Mouse (Mus musculus) left cerebral cortex, postnatal 36 days (tissue): ENCODE results near the gene Bcas2. TPM values are rescaled to one million over a fixed set of nuclear protein-coding genes. Genes with fewer than 3 reads are reported as not detected.
"Not testable (repeated sequence)": the region's sequence is repeated elsewhere in the genome, so short reads cannot be mapped to it uniquely, and the experiment has no call there.

Source experiments
- DNase-seq, 2 experiments: peaks; one replicate each; pipeline ENCODE4 v3.0.0; 2021 to 2022; ENCODE audit warnings: low spot score in 2 of 2, mixed read lengths in 1 of 2
- intact Hi-C: fragments of 180-260 bp; cut with DNase I; formaldehyde crosslinking; loops from one replicate; pipeline ENCODE4 v1.15.1; 2025
- total RNA-seq, 2 experiments: library from RNA; stranded (reverse); gene quantifications; 2 replicates each; pipeline ENCODE4 v1.2.3; 2021

The Bcas2 gene
- 10 to 100 TPM; 67.6 to 79.7 TPM for total RNA-seq

DNA sequence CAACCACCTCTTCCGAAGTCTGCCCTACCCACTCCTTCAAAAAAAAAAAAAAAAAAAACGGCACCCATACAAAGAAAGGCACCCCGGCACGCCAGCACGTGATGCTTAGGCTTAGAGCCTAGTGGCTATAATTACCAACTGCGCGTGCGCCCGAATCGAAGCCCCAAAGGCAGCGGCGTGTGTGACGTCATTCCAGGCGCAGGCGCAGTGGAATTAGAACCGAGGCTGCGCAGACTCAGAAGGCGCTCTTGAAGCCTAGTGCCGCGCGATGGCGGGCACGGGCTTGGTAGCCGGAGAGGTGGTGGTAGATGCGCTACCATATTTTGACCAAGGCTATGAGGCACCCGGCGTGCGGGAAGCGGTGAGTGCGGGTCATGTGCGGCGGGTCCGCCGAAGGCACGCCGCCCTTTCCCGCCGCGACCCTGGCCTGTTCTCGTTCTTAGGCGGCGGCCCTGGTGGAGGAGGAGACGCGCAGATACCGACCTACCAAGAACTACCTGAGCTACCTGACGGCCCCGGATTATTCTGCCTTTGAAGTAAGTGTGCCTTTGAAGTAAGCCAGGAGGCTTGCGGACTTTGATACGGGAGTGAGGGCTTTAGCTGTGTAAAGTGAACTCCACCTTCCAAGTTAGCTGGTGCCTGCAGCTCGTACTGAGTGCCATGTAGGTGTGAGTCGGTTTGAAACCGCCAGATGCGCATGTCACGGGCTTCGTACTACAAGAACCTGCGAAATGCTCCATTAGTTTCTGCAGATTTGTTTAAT is at the start of gene Bcas2:
Gene Bcas2 (plus strand): TSS at position 151 of the 763 bp plus-strand sequence.
- peak; percentile 98 to 99 for DNase-seq
- intact Hi-C loops = loop anchor here (2.0 to 10.0 kb wide), 2 partner anchors 103 to 113 kb away; partner anchors contain the start of genes Nras and Trim33

DNA sequence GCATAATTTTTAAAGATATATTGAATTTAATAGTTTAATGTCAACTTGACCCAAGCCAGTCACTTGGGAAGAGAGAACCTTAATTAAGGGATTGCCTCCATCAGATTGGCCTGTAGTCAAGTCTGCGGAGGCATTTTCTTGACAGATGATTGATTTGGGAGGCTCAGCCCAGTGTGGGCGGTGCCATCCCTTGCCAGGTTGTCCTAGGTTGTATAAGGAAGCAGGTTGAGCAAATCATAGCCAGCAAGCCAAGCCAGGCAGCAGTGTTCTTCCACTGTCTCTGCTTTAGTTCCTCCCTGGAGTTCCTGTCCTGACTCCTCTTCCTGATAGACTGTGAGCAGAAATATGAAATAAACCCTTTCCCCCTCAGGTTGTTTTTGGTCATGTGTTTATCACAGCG is 47.8 kb upstream of the Bcas2 start:
- no peak for DNase-seq
- intact Hi-C loops = no loop called here

DNA sequence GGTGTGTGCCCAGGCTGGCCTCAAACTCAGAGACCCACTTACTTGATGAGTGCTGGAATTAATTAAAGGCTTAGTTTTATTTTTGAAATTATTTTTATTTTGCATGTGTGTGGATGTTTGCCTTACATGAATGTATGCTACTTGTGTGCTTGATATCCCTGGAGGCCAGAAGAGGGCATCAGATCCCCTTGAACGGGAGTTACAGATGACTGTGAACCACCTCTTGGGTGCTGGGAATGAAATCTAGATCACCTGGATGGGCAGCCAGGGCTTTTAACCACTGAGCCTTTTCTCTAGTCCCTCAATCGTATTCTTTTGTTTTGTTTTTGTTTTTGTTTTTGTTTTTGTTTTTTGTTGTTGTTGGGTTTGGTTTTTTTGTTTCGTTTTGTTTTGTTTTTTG is 45.3 kb upstream of the Bcas2 start:
- DNase-seq = no peak

DNA sequence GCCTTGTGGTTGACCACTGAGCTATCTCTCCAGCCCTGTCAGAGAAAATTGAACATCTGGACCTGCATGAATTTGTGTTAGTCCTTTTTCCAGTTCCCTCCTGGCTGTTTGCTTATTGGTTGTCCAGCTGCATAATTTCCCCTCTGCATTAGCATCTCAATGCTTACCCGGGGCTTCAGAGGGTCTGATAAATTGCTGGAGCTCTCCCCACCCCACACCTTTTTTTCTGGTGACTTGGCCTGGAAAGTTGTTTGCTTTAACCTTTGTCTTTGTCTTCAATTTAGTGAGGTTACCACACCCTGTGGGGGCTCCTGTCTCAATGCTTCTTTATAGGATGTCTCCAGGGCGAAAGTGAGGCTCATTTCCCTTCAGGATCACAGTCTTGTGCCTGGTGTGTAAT is 44.3 kb upstream of the Bcas2 start:
- DNase-seq = no peak
- intact Hi-C loops = no loop called here

More for the DNA sequence above, 45.3 kb upstream of the Bcas2 start:
- intact Hi-C loops = no loop called here

DNA sequence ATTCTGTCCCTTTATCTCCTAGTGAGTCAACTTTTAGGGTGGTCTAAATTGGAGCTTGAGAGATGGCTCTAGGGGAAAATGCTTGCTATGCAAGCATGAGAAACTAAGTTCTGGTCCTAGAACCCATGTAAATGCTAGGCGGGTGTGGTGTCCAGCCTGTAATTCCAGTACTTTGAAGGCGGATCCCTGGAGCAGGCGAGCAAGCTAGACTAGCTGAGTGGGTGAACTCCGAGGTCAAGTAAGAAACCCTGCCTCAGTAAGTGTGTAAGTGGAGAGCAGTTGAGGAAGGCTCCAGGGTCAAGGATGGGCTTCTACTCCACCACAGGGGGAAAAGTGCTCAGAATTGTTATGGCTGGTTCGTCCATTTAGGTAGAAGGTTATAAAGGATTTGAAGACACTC is 43.7 kb upstream of the Bcas2 start:
- DNase-seq = no peak
- intact Hi-C loops = no loop called here

DNA sequence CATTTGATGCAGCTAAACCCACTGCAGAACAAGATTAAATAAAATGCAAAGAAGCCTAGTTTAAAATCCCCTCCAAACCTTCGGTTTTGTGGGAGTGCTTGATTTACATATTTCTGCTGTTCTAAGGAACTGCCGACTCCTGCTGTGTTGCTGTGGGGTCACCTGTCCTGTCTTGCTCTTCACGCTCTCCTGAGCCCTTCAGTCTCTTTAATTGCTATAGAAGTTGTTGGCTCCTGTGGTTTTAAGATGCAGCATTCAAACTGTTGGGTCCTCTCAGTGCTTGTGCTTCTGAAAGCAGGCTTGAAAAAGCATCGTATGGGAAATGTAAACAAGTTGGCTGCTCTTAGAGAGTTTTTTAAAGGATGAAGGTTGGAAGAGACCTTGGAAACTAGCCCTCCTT is 43.2 kb upstream of the Bcas2 start:
- intact Hi-C loops = no loop called here
- DNase-seq = no peak

DNA sequence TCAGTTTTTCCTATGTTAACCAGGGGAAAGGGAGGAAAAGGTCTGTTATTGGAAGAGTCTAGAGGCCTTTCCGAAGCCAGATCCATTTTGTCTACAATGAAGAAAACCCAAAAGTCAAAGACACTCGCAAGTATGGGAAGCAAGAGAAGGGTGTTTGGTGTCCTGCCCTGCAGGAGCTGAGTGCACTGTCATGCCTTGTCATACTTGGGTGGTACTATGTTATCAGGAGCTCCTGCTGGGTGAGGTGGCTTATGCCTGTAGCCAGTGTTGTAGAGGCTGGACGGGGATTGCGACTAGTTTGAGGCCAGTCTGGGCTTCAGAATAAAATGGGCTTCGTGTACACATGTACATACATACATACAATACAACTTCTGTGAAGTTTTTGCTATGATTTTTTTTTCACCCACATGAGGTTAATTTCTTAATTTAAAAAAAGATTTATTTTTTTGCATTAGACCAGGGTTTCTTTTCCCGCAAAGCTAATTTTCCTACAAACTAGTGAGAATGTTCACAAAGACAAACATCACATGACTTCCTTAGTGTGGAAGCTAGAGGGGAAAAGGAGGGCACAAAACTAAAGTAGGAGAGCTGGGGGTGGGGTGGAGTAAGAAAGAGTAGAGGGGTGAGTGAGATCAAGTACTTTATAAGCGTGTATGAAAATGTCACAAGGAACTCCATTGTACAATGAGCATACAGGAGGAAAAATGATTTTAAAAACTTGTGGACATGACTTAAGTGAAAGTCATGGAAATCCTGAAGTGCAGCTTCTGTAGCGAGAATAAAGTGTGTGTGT is 41.9 kb upstream of the Bcas2 start:
- no peak for DNase-seq
- intact Hi-C loops = no loop called here

DNA sequence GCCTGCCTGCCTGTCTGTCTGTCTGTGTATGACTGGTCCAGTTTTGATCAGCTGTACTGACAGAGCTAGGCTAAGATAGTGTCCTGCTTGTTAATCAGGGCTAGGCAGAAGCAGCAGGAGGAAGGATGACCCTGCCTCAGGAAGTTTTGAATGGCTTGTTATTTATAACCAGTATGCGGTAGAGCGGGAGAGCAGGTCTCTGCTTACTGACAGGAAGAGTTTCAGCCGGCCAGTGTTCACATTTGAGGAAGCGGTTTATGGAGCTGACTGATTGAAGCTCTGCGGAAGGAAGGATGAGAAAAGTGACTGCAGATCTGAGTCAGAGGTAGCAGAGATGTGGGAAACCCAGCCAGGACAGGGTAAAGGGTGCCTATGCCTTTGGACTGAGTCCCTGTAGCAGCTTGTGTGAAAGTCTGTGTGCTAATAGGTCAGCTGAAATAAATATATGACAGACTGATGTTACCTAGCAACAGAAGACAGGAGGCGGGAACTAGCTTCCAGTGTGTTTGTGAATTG is 41.2 kb upstream of the Bcas2 start:
- intact Hi-C loops = no loop called here
- no peak for DNase-seq

DNA sequence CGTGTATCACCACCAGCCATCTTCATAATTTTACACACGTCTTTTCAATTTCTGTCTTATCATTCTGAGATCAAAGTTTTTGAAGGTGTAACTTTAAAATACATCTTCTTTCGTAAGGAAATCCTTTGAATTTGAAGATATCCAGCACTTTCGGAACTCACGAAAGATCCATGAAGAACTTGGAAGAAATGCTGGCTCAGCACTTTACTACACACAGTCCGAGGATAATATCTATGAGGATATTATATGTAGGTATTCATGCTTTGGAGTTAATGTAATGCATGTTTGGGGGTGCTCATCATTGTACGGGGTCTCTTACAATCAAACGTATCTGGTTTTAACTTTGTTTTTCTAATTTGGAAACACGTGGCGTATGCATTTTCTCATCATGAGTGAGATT is 38.4 kb upstream of the Bcas2 start:
- intact Hi-C loops = no loop called here
- no peak for DNase-seq

DNA sequence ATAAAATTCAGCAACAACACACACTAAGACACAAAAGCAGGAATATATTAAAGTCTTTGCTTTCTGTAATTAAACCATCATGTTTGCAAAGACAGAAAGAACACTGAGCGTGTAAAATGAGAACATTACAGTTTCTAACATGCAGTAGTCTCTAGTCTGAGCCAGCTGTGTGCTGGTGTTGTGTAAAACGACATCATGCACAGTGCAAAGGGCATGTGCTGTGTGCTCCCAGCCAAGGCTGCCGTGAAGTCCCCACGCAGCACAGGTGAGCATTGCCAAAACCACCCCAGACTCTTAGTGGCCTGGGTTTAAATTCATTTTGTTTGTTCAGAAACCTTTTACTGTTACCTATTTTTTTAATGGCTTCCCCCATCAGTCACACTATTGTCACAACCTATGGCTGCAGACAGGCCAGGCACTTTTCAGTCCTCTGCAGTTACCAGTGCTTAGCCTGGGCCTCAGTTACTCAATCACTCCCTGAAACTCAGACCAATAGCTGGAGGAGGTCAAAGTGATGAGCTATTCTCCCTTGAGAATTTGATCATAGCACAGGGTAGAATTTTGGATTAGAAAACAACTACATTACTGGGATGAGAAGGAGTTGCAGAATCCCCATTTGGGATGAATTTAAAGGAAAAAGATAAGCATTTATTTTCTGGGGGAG is 34.9 kb upstream of the Bcas2 start:
- DNase-seq = no peak
- intact Hi-C loops = no loop called here

DNA sequence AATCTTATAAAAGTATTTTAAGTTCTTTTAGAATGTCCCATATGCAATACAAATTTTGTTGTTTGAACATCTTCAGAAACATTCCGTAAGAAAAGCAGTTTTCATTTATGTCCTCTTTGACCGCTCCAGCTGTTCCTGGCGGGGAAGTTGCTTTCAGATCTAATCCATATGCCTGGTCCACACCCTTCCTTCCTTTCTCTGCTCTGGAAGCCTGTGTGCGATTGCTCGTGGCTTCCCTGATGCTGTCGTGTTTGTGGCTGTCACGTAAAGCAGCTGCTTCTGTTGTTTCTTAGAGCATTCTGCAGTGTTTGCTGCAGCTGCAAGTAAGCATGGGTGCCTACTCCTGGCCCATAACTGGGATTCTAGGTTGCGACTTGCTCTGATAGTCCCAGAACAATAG is 32.4 kb upstream of the Bcas2 start:
- DNase-seq = no peak
- intact Hi-C loops = no loop called here

DNA sequence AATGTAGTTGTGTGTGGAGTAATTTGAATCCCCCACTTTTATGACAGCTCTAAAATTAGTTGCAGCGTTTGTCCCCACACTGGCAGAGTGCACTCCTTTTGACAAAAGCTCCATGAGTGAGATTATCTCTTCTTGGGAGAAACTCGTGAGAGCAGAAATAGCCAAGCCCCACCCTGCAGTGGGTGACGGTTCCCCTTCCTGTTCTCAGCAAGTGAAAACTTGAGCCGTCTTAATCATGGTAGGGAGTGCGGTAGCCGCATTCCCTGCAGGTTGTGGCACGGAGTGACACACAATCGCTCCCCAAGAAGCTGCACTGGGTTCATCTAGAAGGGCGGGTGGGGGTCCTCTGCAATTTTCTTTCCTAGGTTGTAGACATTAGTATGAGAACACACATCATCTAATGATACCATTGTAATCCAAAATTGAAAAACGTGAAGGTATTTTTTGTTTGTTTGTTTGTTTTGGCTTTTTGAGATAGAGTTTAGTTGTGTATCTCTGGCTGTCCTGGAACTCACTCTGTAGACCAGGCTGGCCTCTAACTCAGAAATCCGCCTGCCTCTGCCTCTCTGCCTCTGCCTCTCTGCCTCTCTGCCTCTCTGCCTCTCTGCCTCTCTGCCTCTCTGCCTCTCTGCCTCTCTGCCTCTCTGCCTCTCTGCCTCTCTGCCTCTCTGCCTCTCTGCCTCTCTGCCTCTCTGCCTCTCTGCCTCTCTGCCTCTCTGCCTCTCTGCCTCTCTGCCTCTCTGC is 31.2 kb upstream of the Bcas2 start:
- intact Hi-C loops = loop anchor here (5.0 kb wide), 1 partner anchor 38 kb away; the partner anchor contains the start of gene Dennd2c
- not testable (repeated sequence) for DNase-seq

GRCm38 (mm10) chr3:103141287-103141686 is 30.2 kb upstream of the Bcas2 start:
- DNase-seq = no peak
- intact Hi-C loops = loop anchor here (5.0 kb wide), 1 partner anchor 39 kb away; the partner anchor contains the start of gene Dennd2c

DNA sequence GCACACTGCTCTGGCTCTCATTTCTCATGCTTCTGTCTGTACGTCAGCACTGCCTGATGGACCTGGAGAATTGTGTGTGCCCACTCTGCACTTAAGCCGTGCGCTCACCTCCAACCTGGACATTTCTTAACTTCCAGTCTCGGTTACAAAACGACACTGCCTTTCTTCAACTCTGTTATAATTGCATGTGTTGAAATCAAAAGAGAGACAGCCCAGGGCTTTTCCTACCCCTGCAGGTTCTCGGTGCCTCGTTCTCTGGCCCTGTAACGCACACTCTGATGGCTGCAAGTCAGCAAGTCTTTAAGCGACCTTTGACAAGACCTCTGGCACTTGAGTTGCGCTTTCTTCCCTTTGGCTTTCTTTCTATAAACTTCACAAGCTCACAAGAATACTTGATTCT is 29.1 kb upstream of the Bcas2 start:
- DNase-seq = no peak
- intact Hi-C loops = loop anchor here (5.0 kb wide), 1 partner anchor 40 kb away; the partner anchor contains the start of gene Dennd2c

DNA sequence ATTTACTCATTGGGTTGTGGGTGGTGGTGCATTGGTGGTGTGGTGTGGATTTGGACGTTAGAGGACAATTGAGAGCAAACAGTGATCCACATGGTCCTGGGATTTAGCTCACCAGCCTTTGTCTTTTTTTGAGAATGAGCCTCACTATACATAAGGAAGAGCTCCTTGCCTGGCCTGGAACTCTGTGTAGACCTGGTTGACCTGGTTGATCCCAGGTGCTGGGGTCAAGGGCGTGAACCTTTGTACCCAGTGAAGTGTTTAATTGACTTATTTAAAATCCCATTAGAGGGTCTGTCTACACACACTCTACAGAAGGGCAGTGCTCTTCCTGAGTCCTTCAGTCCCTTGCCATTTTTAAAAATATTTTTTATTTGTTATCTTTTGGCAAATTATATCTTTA is 26.1 kb upstream of the Bcas2 start:
- intact Hi-C loops = no loop called here
- no peak for DNase-seq

DNA sequence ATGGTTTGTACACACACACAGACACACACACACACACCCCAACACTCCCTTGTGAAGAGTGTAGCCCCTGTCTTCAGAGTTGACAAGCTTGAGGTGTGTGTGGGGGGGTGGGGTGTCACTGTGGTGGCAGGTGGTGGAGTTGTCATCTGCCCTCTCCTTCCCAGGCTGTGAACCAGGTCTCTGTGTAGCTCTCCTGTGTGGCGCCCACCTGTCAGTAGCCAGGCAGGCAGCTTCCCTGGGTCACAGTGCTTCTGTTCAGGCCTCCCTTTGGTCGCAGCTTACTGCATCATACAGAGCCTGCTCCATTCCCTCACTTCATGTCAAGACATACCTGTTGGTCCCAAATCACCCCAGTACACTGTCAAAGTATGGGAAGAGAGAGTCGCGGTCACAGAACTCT is 25.7 kb upstream of the Bcas2 start:
- no peak for DNase-seq
- intact Hi-C loops = no loop called here

DNA sequence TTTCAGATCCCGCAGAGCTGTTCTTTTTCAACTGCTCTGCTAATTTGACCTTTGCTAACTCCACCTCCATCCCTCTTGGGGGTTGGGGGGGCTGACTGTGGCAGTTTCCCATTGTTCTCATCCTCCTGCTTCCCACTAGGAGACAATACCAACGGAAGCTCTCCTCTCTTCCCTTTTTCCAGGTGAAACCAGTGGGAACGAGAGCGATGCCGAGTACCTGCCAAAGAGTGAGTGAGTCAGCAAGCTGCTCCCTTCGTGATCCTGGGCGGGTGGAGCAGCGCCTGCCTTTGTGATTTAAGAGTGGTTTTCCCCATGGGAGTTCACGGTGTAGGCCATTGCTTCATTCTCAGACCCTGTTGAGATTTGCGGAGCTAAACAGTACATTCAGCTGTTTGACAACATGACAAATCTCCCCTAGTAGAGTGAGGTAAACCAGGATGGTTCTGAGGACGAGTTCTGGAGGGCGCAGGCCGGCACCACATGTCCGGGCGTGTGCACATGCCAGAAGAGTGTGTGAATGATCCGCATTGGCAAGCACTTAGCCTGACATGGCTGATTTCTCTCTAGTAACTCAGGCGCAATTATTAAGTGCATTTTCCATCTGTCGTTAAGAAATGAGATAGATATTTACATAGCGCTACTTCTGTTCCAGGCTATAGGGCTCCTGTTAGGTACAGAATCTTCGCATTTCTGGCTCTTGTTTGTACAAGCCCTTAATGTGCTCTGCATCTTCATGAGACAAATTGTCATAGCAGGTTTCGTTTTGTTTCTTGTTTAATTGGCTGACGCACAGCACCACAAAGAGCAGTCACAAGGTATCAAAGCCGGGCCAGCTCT is 24.9 kb upstream of the Bcas2 start:
- DNase-seq = no peak
- intact Hi-C loops = no loop called here

DNA sequence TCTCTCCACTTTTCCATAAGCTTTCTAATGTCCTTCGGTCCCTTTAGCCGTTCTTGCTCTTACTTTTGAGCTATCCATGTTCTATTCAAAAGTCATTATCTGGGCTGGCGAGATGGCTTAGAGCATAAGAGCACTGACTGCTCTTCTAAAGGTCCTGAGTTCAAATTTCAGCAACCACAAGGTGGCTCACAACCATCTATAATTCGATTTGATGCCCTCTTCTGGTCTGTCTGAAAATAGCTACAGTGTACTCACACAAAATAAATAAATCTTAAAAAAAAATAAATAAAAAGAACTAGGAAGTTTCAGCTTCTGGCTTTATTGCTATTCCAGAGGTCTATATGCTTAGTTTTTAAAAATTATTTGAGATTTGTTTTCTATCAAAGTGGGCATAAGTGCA is 23.7 kb upstream of the Bcas2 start:
- intact Hi-C loops = no loop called here

GRCm38 (mm10) chr3:103148941-103149340 is 22.5 kb upstream of the Bcas2 start:
- DNase-seq = no peak
- intact Hi-C loops = no loop called here

More for the DNA sequence above, 23.7 kb upstream of the Bcas2 start:
- no peak for DNase-seq
